Mouse (Mus musculus): ENCODE measurements at regions not wholly inside any gene's neighbourhood (a gene's known extent, or its start where the extent isn't known, plus 50 kb on each side); places are given as distances from the start of the nearest gene placed in this dataset.

GRCm38 (mm10) chr4:103421541-103421951 is 107.9 kb downstream of the Oma1 start:
- no peak for DNase-seq (ENCODE audit: low spot score in 2 of 2)

GRCm38 (mm10) chr4:103441383-103441782 is 127.8 kb downstream of the Oma1 start:
- no peak for DNase-seq (ENCODE audit: low spot score in 2 of 2)

GRCm38 (mm10) chr4:103441955-103442354 is 128.3 kb downstream of the Oma1 start:
- DNase-seq (ENCODE audit: low spot score in 2 of 2) = no peak

- no peak for DNase-seq (ENCODE audit: low spot score in 2 of 2)
Observed at GRCm38 (mm10) chr4:103449276-103449675, 135.7 kb downstream of the Oma1 start.

- no peak for DNase-seq (ENCODE audit: low spot score in 2 of 2)
Observed at GRCm38 (mm10) chr4:103450121-103450520, 136.5 kb downstream of the Oma1 start.

- no peak for DNase-seq (ENCODE audit: low spot score in 2 of 2)
Observed at GRCm38 (mm10) chr4:103455458-103455857, 141.8 kb downstream of the Oma1 start.

GRCm38 (mm10) chr4:103466019-103466589 is 152.5 kb downstream of the Oma1 start:
- no peak for DNase-seq (ENCODE audit: low spot score in 2 of 2)

GRCm38 (mm10) chr4:103475596-103475995 is 143.6 kb upstream of the Dab1 start:
- peak in 1 of 2 experiments; percentile 30 for DNase-seq (ENCODE audit: low spot score in 2 of 2)

- DNase-seq (ENCODE audit: low spot score in 2 of 2) = no peak
Observed at GRCm38 (mm10) chr4:103486140-103486965, 132.8 kb upstream of the Dab1 start.

- DNase-seq (ENCODE audit: low spot score in 2 of 2) = peak; percentile 5 to 40
Observed at GRCm38 (mm10) chr4:103508435-103508834, 110.7 kb upstream of the Dab1 start.

- DNase-seq (ENCODE audit: low spot score in 2 of 2) = no peak
Observed at GRCm38 (mm10) chr4:103512901-103513300, 106.3 kb upstream of the Dab1 start.

- no peak for DNase-seq (ENCODE audit: low spot score in 2 of 2)
Observed at GRCm38 (mm10) chr4:103521870-103522609, 97.1 kb upstream of the Dab1 start.

GRCm38 (mm10) chr4:103536534-103537265 is 82.5 kb upstream of the Dab1 start:
- no peak for DNase-seq (ENCODE audit: low spot score in 2 of 2)

GRCm38 (mm10) chr4:103540960-103541359 is 78.2 kb upstream of the Dab1 start:
- no peak for DNase-seq (ENCODE audit: low spot score in 2 of 2)

GRCm38 (mm10) chr4:103547297-103547696 is 71.9 kb upstream of the Dab1 start:
- DNase-seq (ENCODE audit: low spot score in 2 of 2) = no peak

GRCm38 (mm10) chr4:103552476-103552875 is 66.7 kb upstream of the Dab1 start:
- DNase-seq (ENCODE audit: low spot score in 2 of 2) = peak in 1 of 2 experiments; percentile 29

GRCm38 (mm10) chr4:103553188-103553587 is 66.0 kb upstream of the Dab1 start:
- DNase-seq (ENCODE audit: low spot score in 2 of 2) = no peak

GRCm38 (mm10) chr4:103554597-103554996 is 64.6 kb upstream of the Dab1 start:
- DNase-seq (ENCODE audit: low spot score in 2 of 2) = no peak

Data from frontal cortex, postnatal 36 days (tissue).